Comparison of ENCODE assay signal across 8 mouse cellular contexts in genomic region chr5:147399843-147400504, GRCm38 (mm10). TPM values are rescaled to one million over a fixed set of nuclear protein-coding genes. Genes with fewer than 3 reads are reported as not detected.
DNase-seq lines count a peak whose midpoint lies in the region; ATAC-seq and TF ChIP-seq lines count a peak whose summit lies in the region.

Gene Flt3 (minus strand): TSS chr5:147400489.

- peak within 1 kb of the TSS; percentile 79 for H3K4me3 ChIP-seq in E14TG2a.4 (replicated peaks; ENCODE audit: low read length)
- peak within 1 kb of the TSS; percentile 39 for H3K4me3 ChIP-seq in limb, embryonic 11.5 days (ENCODE audit: low read depth, low read length)
- H3K4me3 ChIP-seq in midbrain, embryonic 15.5 days: peak within 1 kb of the TSS; percentile 46
- peak within 1 kb of the TSS; percentile 35 for H3K4me3 ChIP-seq in stomach, embryonic 14.5 days (ENCODE audit: low read depth, low read length)

- H3K9ac ChIP-seq in limb, embryonic 11.5 days (ENCODE audit: low read length): peak within 1 kb of the TSS; percentile 17; the same call in 1 of the 2 replicates
- H3K9ac ChIP-seq in midbrain, embryonic 15.5 days: peak within 1 kb of the TSS; percentile 52
- H3K9ac ChIP-seq in stomach, embryonic 14.5 days (replicated peaks; ENCODE audit: low read depth, low read length): no peak within 1 kb of the TSS

- WGBS in limb, embryonic 11.5 days: under 1% methylated on average over 56 of the region's 56 CpGs
- under 1% methylated on average over 41 of the region's 56 CpGs for WGBS in midbrain, embryonic 15.5 days
- 1% methylated on average over 48 of the region's 56 CpGs for WGBS in stomach, embryonic 14.5 days

- ATAC-seq in hematopoietic stem cell, adult 5-6 weeks (replicated peaks in 1 of 2; ENCODE audit: insufficient read depth in 1 of 2, low FRiP score in 2 of 2, low TSS enrichment in 1 of 2, low read depth in 1 of 2, poor library complexity in 2 of 2, severe bottlenecking in 2 of 2): peak; percentile 86 to 96
- ATAC-seq in limb, embryonic 11.5 days (ENCODE audit: insufficient number of reproducible peaks, low FRiP score, low TSS enrichment, low read depth): peak; percentile 71
- peak; percentile 89 for ATAC-seq in midbrain, embryonic 15.5 days (replicated peaks)
- peak; percentile 76; the same call in 1 of the 2 replicates for ATAC-seq in stomach, embryonic 14.5 days (ENCODE audit: insufficient number of reproducible peaks, insufficient read depth, low FRiP score, low read depth)

- peaks cover 9% of the 10 kb centered on the region for H3K4me1 ChIP-seq in E14TG2a.4 (replicated peaks; ENCODE audit: low read depth, low read length)
- H3K4me1 ChIP-seq in limb, embryonic 11.5 days (ENCODE audit: control insufficient read depth, insufficient read depth, low read length): 0 out of 2 replicates have a peak, but pooled peaks cover 4% of the 10 kb centered on the region
- peaks cover 17% of the 10 kb centered on the region for H3K4me1 ChIP-seq in midbrain, embryonic 15.5 days
- no peaks in the 10 kb centered on the region for H3K4me1 ChIP-seq in stomach, embryonic 14.5 days (ENCODE audit: control insufficient read depth, insufficient read depth, low read length)

- peaks cover 1% of the 10 kb centered on the region; the same call in 1 of the 2 replicates for H3K9me3 ChIP-seq in E14TG2a.4 (ENCODE audit: low read length)
- no peaks in the 10 kb centered on the region for H3K9me3 ChIP-seq in limb, embryonic 11.5 days (ENCODE audit: control insufficient read depth, low read length)
- no peaks in the 10 kb centered on the region for H3K9me3 ChIP-seq in midbrain, embryonic 15.5 days
- H3K9me3 ChIP-seq in stomach, embryonic 14.5 days (ENCODE audit: control insufficient read depth, low read depth, low read length): no peaks in the 10 kb centered on the region

- no peak within 1 kb of the TSS for H3K27ac ChIP-seq in limb, embryonic 11.5 days (replicated peaks; ENCODE audit: low read depth, low read length)
- H3K27ac ChIP-seq in midbrain, embryonic 15.5 days: no peak within 1 kb of the TSS
- H3K27ac ChIP-seq in stomach, embryonic 14.5 days (ENCODE audit: low read length): no peak within 1 kb of the TSS

- DNase-seq in adrenal gland, postnatal 10 days: peak; percentile 28
- no peak for DNase-seq in adrenal gland, adult 18-20 months (ENCODE audit: low spot score in 2 of 2)
- peak; percentile 65 for DNase-seq in embryo, embryonic 10.5 days (ENCODE audit: low spot score)
- DNase-seq in limb, embryonic 11.5 days (ENCODE audit: low spot score): peak; percentile 69

- H3K27me3 ChIP-seq in E14TG2a.4 (ENCODE audit: insufficient read depth, low read length): peaks cover 47% of the 10 kb centered on the region
- peaks cover 49% of the 10 kb centered on the region for H3K27me3 ChIP-seq in limb, embryonic 11.5 days (ENCODE audit: control insufficient read depth, insufficient read depth, low read length)
- H3K27me3 ChIP-seq in midbrain, embryonic 15.5 days (replicated peaks): peaks cover 31% of the 10 kb centered on the region
- H3K27me3 ChIP-seq in stomach, embryonic 14.5 days (ENCODE audit: control insufficient read depth, insufficient read depth, low read length): peaks cover 38% of the 10 kb centered on the region

- no peak for TF ChIP-seq CTCF in E14TG2a.4 (conservative IDR thresholded peaks at IDR 0.05; ENCODE audit: low read length)

- no peaks in the 10 kb centered on the region for H3K36me3 ChIP-seq in E14TG2a.4 (ENCODE audit: insufficient read depth, low read length)
- H3K36me3 ChIP-seq in limb, embryonic 11.5 days (ENCODE audit: control insufficient read depth, insufficient read depth, low read length): no peaks in the 10 kb centered on the region
- H3K36me3 ChIP-seq in midbrain, embryonic 15.5 days (replicated peaks): no peaks in the 10 kb centered on the region
- H3K36me3 ChIP-seq in stomach, embryonic 14.5 days (ENCODE audit: control insufficient read depth, insufficient read depth, low read length): no peaks in the 10 kb centered on the region

- H3K4me2 ChIP-seq in limb, embryonic 11.5 days (ENCODE audit: low read depth, severe bottlenecking): peak within 1 kb of the TSS; percentile 83
- H3K4me2 ChIP-seq in midbrain, embryonic 15.5 days: peak within 1 kb of the TSS; percentile 79
- H3K4me2 ChIP-seq in stomach, embryonic 14.5 days (replicated peaks; ENCODE audit: low read depth, low read length): peak within 1 kb of the TSS; percentile 63

RNA-seq across cellular contexts. Expression of gene Flt3, which starts in this region (rescaled TPM):
- under 1 TPM; 0.42 to 0.72 TPM for total RNA-seq in adrenal gland, postnatal 10 days (2021)
- under 1 TPM; 0.43 to 0.58 TPM for total RNA-seq in adrenal gland, adult 18-20 months (2021)
- total RNA-seq in hematopoietic stem cell, adult 5-6 weeks (2017): 260 and 358 TPM in 2 replicates
- 0.08 and 0.27 TPM in 2 replicates for polyA plus RNA-seq in limb, embryonic 11.5 days (2014; fragmentation: Nextera tagmentation; extraction: Ambion mirVana)
- polyA plus RNA-seq in midbrain, embryonic 15.5 days (2015; fragmentation: Nextera tagmentation; extraction: Ambion mirVana): 0.54 and 0.77 TPM in 2 replicates
- 0.06 and 0.24 TPM in 2 replicates for polyA plus RNA-seq in stomach, embryonic 14.5 days (2014; fragmentation: Nextera tagmentation; extraction: Ambion mirVana)

Comparison
In these comparisons a context has a peak if more than half of its experiments do, and no peak if none do; other contexts are left out.
1. RNA of gene Flt3 (total RNA-seq): 260 to 358 TPM in hematopoietic stem cell, adult 5-6 weeks; 0.42 to 0.72 TPM in adrenal gland, postnatal 10 days and 0.43 to 0.58 TPM in adrenal gland, adult 18-20 months; every median in the first group is over 100 times any median in the second.
2. Peak in DNase-seq in adrenal gland, postnatal 10 days; RNA of the gene not detected or under 1 TPM.
3. Peak in DNase-seq, ATAC-seq, H3K4me3 ChIP-seq, H3K9ac ChIP-seq and H3K4me2 ChIP-seq in limb, embryonic 11.5 days; RNA of the gene not detected or under 1 TPM.
4. Peak in ATAC-seq, H3K4me3 ChIP-seq, H3K9ac ChIP-seq and H3K4me2 ChIP-seq in midbrain, embryonic 15.5 days; RNA of the gene not detected or under 1 TPM.
5. Peak in ATAC-seq, H3K4me3 ChIP-seq and H3K4me2 ChIP-seq in stomach, embryonic 14.5 days; RNA of the gene not detected or under 1 TPM.
6. Peak in every context shown above with its lines, with median percentiles within 50 percentile points of each other: H3K4me3 ChIP-seq, ATAC-seq and H3K4me2 ChIP-seq.